Mouse (Mus musculus): ENCODE data around the gene Scrn3. TPM values are rescaled to one million over a fixed set of nuclear protein-coding genes. Genes with fewer than 3 reads are reported as not detected.

Scrn3 gene
- polyA plus RNA-seq, 1 experiment from 2014 or later = 17.0 TPM

- peak overlapping the region; percentile 28 for H3K4me2 ChIP-seq (ENCODE audit: low read depth, severe bottlenecking)
- 1% methylated on average over 20 of the region's 20 CpGs for WGBS
- peak overlapping the region; percentile 14; the same call in 1 of the 2 replicates for H3K4me3 ChIP-seq (ENCODE audit: low read depth, low read length)
- ATAC-seq (ENCODE audit: insufficient number of reproducible peaks, low FRiP score, low TSS enrichment, low read depth) = no peak
- H3K27me3 ChIP-seq (ENCODE audit: control insufficient read depth, insufficient read depth, low read length) = peaks cover 60% of the 10 kb centered on the region
- DNase-seq (ENCODE audit: low spot score) = peak; percentile 96
- no peaks in the 10 kb centered on the region for H3K36me3 ChIP-seq (ENCODE audit: control insufficient read depth, insufficient read depth, low read length)
- H3K4me1 ChIP-seq (ENCODE audit: control insufficient read depth, insufficient read depth, low read length) = peaks cover 39% of the 10 kb centered on the region
- H3K27ac ChIP-seq (replicated peaks; ENCODE audit: low read depth, low read length) = no peak overlapping the region
- no peaks in the 10 kb centered on the region for H3K9me3 ChIP-seq (ENCODE audit: control insufficient read depth, low read length)
- no peak overlapping the region for H3K9ac ChIP-seq (ENCODE audit: low read length)
These were observed 34.1 kb upstream of the Scrn3 start for GRCm38 (mm10) chr2:73278131-73278854.

GRCm38 (mm10) chr2:73278869-73279268 lies 33.5 kb upstream of the Scrn3 start:
- Histone ChIP-seq H3K27me3 (ENCODE audit: control insufficient read depth, insufficient read depth, low read length) (peaks cover 54% of the 10 kb centered on the region), H3K4me1 (ENCODE audit: control insufficient read depth, insufficient read depth, low read length) (peaks cover 34% of the 10 kb centered on the region), H3K4me3 (ENCODE audit: low read depth, low read length) (peak overlapping the region; percentile 14; the same call in 1 of the 2 replicates), H3K36me3 (ENCODE audit: control insufficient read depth, insufficient read depth, low read length) (no peaks in the 10 kb centered on the region), H3K27ac (replicated peaks; ENCODE audit: low read depth, low read length) (no peak overlapping the region), H3K4me2 (ENCODE audit: low read depth, severe bottlenecking) (peak overlapping the region; percentile 28), H3K9me3 (ENCODE audit: control insufficient read depth, low read length) (no peaks in the 10 kb centered on the region), H3K9ac (ENCODE audit: low read length) (no peak overlapping the region)
- 2% methylated on average over 17 of the region's 17 CpGs for WGBS
- no peak for DNase-seq (ENCODE audit: low spot score)
- no peak for ATAC-seq (ENCODE audit: insufficient number of reproducible peaks, low FRiP score, low TSS enrichment, low read depth)

DNA sequence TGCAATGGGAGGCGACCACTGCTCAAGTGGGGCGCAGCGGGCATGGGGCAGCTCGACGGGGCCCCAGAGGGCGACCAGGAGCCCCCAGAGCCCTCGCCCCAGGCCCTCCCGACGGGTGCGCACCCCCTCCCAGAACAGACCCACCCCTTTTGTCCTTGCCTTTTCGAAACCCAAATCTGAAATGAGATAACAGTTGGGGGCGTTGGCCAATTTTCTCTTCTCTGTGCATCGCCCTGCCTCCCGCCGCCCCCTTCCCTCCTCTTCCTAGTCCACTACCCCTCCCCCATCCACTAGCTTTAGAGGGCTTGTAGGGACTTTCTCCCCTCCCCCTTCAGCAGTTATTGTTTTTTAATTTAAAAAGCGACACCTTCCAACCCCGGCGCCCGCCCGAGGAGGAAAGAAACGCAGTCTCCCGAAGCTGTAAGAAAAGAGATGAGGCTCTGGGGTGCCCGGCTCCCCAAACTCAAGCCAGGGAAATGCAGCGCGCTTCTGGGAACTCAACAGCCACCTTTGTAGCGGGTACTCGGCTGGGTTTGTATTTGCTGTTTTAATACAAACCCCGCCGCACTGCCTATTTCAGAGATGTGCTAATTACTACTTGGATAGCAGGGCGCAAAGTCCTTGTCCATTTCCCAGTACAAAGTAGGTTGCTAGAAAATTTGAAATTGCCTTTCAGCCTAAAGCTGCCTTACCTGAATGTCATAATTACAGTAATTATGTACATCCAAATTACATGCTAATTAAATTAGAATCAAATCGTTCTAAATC lies 32.9 kb upstream of the Scrn3 start:
- Histone ChIP-seq H3K9ac (ENCODE audit: low read length) (no peak overlapping the region), H3K4me3 (ENCODE audit: low read depth, low read length) (peak overlapping the region; percentile 14), H3K27ac (replicated peaks; ENCODE audit: low read depth, low read length) (no peak overlapping the region), H3K4me1 (ENCODE audit: control insufficient read depth, insufficient read depth, low read length) (peaks cover 33% of the 10 kb centered on the region), H3K9me3 (ENCODE audit: control insufficient read depth, low read length) (no peaks in the 10 kb centered on the region), H3K4me2 (ENCODE audit: low read depth, severe bottlenecking) (peak overlapping the region; percentile 28), H3K27me3 (ENCODE audit: control insufficient read depth, insufficient read depth, low read length) (peaks cover 48% of the 10 kb centered on the region), H3K36me3 (ENCODE audit: control insufficient read depth, insufficient read depth, low read length) (no peaks in the 10 kb centered on the region)
- DNase-seq (ENCODE audit: low spot score) (peak; percentile 52), ATAC-seq (ENCODE audit: insufficient number of reproducible peaks, low FRiP score, low TSS enrichment, low read depth) (no peak)
- under 1% methylated on average over 31 of the region's 31 CpGs for WGBS

- ATAC-seq (ENCODE audit: insufficient number of reproducible peaks, low FRiP score, low TSS enrichment, low read depth) (no peak), DNase-seq (ENCODE audit: low spot score) (no peak)
- 2% methylated on average over 33 of the region's 33 CpGs for WGBS
- peaks cover 29% of the 10 kb centered on the region for H3K4me1 ChIP-seq (ENCODE audit: control insufficient read depth, insufficient read depth, low read length)
- no peak overlapping the region for H3K27ac ChIP-seq (replicated peaks; ENCODE audit: low read depth, low read length)
- H3K9me3 ChIP-seq (ENCODE audit: control insufficient read depth, low read length) = no peaks in the 10 kb centered on the region
- no peak overlapping the region for H3K9ac ChIP-seq (ENCODE audit: low read length)
- peak overlapping the region; percentile 26 for H3K4me2 ChIP-seq (ENCODE audit: low read depth, severe bottlenecking)
- H3K36me3 ChIP-seq (ENCODE audit: control insufficient read depth, insufficient read depth, low read length) = no peaks in the 10 kb centered on the region
- H3K4me3 ChIP-seq (ENCODE audit: low read depth, low read length) = 0 out of 2 replicates have a peak overlapping the region, but pooled peaks have one; percentile 8
- H3K27me3 ChIP-seq (ENCODE audit: control insufficient read depth, insufficient read depth, low read length) = peaks cover 48% of the 10 kb centered on the region
These were observed 31.9 kb upstream of the Scrn3 start for GRCm38 (mm10) chr2:73280356-73281047.

DNA sequence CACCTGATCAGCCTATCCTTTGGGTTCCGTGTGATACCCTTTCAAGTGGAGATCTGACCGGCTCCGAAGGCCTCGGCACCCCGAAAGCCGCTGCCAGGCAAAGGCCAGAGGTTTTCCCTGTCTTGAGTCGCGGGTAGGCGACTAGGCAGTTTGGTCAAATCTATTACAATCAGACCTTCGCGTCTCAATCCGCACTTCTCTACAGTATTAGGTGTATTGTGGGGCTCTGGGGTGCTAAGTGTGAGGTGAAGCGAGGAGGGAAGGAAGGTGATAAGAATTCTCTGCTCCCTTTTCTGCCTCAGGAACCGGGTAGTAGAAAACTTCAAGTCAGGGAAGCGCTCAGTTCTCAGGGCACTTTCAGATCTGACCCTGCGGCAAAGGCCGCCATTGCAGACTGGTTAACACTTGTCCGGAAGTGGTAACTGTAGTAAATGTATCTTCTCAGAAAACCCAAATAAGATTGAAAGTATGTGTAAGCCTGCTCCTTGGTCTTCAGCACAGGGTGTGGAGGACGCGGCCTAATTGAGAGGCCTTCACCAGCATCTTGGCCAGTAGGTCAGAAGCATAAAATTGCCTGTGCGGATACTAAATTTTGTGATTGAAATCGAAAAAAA lies 31.2 kb upstream of the Scrn3 start:
- no peak overlapping the region for H3K27ac ChIP-seq (replicated peaks; ENCODE audit: low read depth, low read length)
- DNase-seq (ENCODE audit: low spot score) (peak; percentile 62), ATAC-seq (ENCODE audit: insufficient number of reproducible peaks, low FRiP score, low TSS enrichment, low read depth) (no peak)
- no peak overlapping the region for H3K9ac ChIP-seq (ENCODE audit: low read length)
- WGBS = 10% methylated on average over 22 of the region's 22 CpGs
- 0 out of 2 replicates have a peak overlapping the region, but pooled peaks have one; percentile 8 for H3K4me3 ChIP-seq (ENCODE audit: low read depth, low read length)
- no peaks in the 10 kb centered on the region for H3K9me3 ChIP-seq (ENCODE audit: control insufficient read depth, low read length)
- peaks cover 29% of the 10 kb centered on the region for H3K4me1 ChIP-seq (ENCODE audit: control insufficient read depth, insufficient read depth, low read length)
- peak overlapping the region; percentile 26 for H3K4me2 ChIP-seq (ENCODE audit: low read depth, severe bottlenecking)
- peaks cover 44% of the 10 kb centered on the region for H3K27me3 ChIP-seq (ENCODE audit: control insufficient read depth, insufficient read depth, low read length)
- H3K36me3 ChIP-seq (ENCODE audit: control insufficient read depth, insufficient read depth, low read length) = no peaks in the 10 kb centered on the region

DNA sequence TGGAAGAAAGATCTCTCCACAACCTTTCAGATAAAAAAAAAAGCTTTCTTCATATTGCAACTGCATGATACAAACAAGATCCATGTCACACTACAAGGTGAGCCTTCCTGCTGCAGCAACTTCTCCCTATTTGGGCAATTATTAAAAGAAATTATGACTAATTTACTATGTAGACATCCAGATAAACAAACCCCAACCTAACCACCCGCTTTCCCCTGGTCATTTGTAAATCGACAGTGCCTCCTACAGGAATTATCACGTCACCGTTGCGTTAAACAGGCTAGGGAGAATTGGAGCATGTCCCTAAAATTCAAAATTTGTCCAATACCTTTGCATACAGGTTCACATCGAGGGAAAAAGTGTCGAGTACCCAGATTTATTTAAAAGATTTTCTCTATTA lies 30.7 kb upstream of the Scrn3 start:
- no peak overlapping the region for H3K27ac ChIP-seq (replicated peaks; ENCODE audit: low read depth, low read length)
- no peak overlapping the region for H3K9ac ChIP-seq (ENCODE audit: low read length)
- H3K4me3 ChIP-seq (ENCODE audit: low read depth, low read length) = no peak overlapping the region
- WGBS = 8% methylated on average over 7 of the region's 7 CpGs
- peaks cover 40% of the 10 kb centered on the region for H3K27me3 ChIP-seq (ENCODE audit: control insufficient read depth, insufficient read depth, low read length)
- peaks cover 29% of the 10 kb centered on the region for H3K4me1 ChIP-seq (ENCODE audit: control insufficient read depth, insufficient read depth, low read length)
- no peaks in the 10 kb centered on the region for H3K36me3 ChIP-seq (ENCODE audit: control insufficient read depth, insufficient read depth, low read length)
- H3K4me2 ChIP-seq (ENCODE audit: low read depth, severe bottlenecking) = no peak overlapping the region
- peak; percentile 49 for DNase-seq (ENCODE audit: low spot score)
- ATAC-seq (ENCODE audit: insufficient number of reproducible peaks, low FRiP score, low TSS enrichment, low read depth) = no peak
- H3K9me3 ChIP-seq (ENCODE audit: control insufficient read depth, low read length) = no peaks in the 10 kb centered on the region

DNA sequence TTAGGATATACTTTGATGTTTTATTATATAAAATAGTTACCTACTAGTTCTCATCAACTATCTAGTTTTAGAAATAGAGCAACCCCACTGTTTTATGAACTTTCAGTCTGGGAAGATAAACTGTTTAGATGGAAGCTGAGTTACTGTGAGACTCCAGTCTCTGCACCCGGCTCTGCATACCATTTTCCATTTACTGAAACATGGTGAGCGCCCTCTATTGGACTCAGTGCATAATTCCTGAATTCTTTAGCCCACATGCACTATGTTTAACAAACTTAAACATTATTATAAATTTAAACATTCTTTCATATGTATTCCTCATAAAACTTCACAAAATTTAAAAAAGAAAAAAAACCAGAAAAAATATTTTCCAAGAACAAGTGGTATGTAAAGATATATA lies 26.8 kb upstream of the Scrn3 start:
- Histone ChIP-seq H3K27me3 (ENCODE audit: control insufficient read depth, insufficient read depth, low read length) (peaks cover 13% of the 10 kb centered on the region), H3K4me2 (ENCODE audit: low read depth, severe bottlenecking) (no peak overlapping the region), H3K4me3 (ENCODE audit: low read depth, low read length) (no peak overlapping the region), H3K36me3 (ENCODE audit: control insufficient read depth, insufficient read depth, low read length) (no peaks in the 10 kb centered on the region), H3K4me1 (ENCODE audit: control insufficient read depth, insufficient read depth, low read length) (0 out of 2 replicates have a peak, but pooled peaks cover 5% of the 10 kb centered on the region), H3K9ac (ENCODE audit: low read length) (no peak overlapping the region), H3K27ac (replicated peaks; ENCODE audit: low read depth, low read length) (no peak overlapping the region), H3K9me3 (ENCODE audit: control insufficient read depth, low read length) (no peaks in the 10 kb centered on the region)
- ATAC-seq (ENCODE audit: insufficient number of reproducible peaks, low FRiP score, low TSS enrichment, low read depth) (no peak), DNase-seq (ENCODE audit: low spot score) (no peak)
- 8% methylated on average over 2 of the region's 2 CpGs for WGBS

- H3K9me3 ChIP-seq (ENCODE audit: control insufficient read depth, low read length) = no peaks in the 10 kb centered on the region
- 91% methylated on average over 4 of the region's 4 CpGs for WGBS
- no peak overlapping the region for H3K4me3 ChIP-seq (ENCODE audit: low read depth, low read length)
- H3K36me3 ChIP-seq (ENCODE audit: control insufficient read depth, insufficient read depth, low read length) = no peaks in the 10 kb centered on the region; the same call in 1 of the 2 replicates
- no peaks in the 10 kb centered on the region for H3K27me3 ChIP-seq (ENCODE audit: control insufficient read depth, insufficient read depth, low read length)
- DNase-seq (ENCODE audit: low spot score) = no peak
- no peaks in the 10 kb centered on the region for H3K4me1 ChIP-seq (ENCODE audit: control insufficient read depth, insufficient read depth, low read length)
- H3K9ac ChIP-seq (ENCODE audit: low read length) = no peak overlapping the region
- H3K27ac ChIP-seq (replicated peaks; ENCODE audit: low read depth, low read length) = no peak overlapping the region
- no peak overlapping the region for H3K4me2 ChIP-seq (ENCODE audit: low read depth, severe bottlenecking)
- no peak for ATAC-seq (ENCODE audit: insufficient number of reproducible peaks, low FRiP score, low TSS enrichment, low read depth)
These were observed 21.3 kb upstream of the Scrn3 start for GRCm38 (mm10) chr2:73291130-73291529.
